Mouse (Mus musculus): ENCODE measurements around the gene Tcaf3.

Gene Tcaf3

GRCm38 (mm10) chr6:42597592-42597991 lies at the start of gene Tcaf3:
TSS of gene Tcaf3 (minus strand) at chr6:42597692.
- no peak for DNase-seq (ENCODE audit: low read depth, low spot score)

DNA sequence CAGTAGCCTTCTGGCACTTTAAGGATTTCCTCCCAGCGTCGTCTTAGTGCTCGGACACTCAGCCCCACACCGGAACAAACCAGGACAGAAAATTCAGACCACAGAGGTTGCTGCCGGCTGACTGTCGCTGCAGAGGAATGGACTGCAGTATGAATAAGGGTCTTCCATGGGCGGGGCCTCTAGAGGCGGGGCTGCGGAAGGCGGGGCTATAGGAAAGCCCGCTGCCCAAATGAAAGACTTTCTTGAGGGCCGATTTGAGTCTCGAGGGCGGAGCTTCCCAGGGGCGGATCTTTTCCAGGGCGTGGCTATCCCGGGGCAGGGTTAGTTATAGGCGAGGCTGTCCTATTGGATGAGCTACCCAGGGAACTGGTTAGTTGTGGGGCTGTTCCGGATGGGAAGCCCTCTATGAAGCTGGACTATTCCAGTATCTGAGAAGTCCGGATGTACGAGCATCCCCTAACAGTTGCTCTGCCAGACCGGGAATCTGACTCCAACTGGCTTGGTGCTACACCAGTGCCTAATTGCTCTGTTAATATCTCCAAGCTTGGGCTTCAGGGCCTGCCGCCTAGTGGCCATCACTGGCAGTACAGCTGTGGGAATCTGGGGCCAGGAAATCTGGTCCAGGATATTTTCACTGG lies 47.5 kb upstream of the Tcaf3 start, which contains the start of gene Tcaf2:
Tcaf2 (minus strand) TSS at position 343 of the 638 bp plus-strand sequence.
- peak; percentile 82 for DNase-seq (ENCODE audit: low read depth, low spot score)

DNA sequence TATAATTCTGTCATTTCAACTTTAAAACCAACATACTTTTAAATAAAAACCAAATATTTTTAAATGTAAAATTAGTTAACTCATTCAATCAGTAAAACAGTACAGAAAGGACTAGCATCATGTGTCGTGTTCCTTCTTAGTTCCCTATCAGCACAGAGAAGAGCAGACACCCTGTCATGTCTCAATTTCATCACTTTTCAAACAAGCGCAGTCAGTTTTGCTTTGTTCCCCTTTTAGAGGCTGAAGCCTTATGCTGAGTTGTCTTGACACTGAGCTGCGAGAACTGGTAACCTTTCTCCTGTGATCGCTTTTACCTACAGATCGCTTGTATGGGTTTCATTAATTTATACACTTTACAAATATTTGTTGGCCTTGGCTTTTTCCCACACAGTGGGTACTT lies 36.9 kb upstream of the Tcaf3 start:
- DNase-seq (ENCODE audit: low read depth, low spot score) = no peak

DNA sequence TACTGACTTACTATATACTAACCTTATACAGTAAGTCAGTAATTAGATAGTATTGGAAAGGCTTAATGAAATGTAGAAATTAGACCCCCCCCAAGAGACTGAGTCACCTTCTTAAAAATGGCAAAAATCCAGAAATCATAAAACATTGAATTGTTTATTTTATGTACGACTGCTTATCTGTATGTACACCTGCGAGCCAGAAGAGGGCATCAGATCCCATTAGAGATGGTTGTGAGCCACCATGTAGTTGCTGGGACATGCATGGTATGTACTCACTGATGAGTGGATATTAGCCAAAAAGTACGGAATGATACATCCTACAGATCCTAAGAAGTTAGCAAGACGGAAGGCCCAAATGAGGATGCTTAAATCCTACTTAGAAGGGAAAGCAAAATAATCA lies 33.9 kb upstream of the Tcaf3 start:
- no peak for DNase-seq (ENCODE audit: low read depth, low spot score)

GRCm38 (mm10) chr6:42616904-42617303 lies 19.4 kb upstream of the Tcaf3 start:
- DNase-seq (ENCODE audit: low read depth, low spot score) = no peak

- DNase-seq (ENCODE audit: low read depth, low spot score) = peak; percentile 5
Observed at GRCm38 (mm10) chr6:42612218-42612617, 14.7 kb upstream of the Tcaf3 start.

- DNase-seq (ENCODE audit: low read depth, low spot score) = no peak
Observed at GRCm38 (mm10) chr6:42610954-42611522, 13.5 kb upstream of the Tcaf3 start.

DNA sequence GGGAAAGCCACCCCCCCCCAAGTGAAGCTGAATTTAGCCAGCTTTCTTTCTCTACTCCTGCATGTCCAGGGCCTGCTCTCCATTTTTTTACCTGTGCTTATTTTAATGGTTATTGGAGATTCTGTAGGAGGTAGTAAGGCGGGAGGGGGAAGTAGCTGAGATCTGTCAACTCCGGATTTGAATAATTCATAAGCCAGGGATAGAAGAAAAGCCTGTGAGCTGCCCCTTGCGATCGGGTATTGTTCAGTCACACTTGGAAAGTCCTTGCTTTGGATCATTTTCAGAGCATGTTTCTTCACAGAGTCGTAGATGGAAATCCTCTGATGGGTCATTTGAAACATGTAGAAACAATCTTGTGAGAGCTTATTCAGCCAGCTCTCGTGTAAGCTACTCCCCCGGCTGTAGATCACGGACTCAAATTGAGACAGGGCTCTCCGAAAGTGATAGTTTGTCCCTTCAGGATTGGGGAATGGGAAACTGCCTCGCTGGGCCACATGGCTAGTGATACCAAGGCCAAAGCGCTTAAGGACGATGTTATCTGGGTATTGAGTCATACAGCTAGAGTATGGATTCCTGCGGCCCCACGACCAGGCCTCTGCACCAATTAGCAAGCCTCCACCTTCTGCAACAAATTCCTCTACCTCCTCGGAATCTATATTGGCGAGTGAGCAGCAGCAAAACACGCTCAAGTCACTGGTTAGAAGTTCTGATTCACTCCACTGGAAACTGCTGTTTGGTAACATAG lies 4.2 kb downstream of the Tcaf3 start:
- no peak for DNase-seq (ENCODE audit: low read depth, low spot score)

DNA sequence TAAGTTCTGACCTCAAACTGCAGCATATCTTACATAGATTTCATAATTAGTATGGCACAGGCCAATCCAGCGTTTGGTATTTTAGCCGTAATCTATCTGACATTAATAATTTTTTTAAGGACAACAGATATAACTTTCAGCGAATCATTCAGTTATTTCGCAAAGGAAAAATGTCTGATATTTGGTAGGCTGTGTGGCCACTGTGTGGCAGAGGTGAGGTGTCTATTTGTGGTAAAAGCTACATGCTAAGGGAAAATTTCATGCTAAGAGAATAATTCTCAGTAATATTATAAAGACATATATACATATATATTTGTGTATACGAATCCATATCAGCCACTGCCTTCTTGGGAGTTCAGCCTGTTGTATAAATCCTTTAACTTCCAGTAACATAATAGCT lies 10.9 kb downstream of the Tcaf3 start:
- DNase-seq (ENCODE audit: low read depth, low spot score) = no peak

DNA sequence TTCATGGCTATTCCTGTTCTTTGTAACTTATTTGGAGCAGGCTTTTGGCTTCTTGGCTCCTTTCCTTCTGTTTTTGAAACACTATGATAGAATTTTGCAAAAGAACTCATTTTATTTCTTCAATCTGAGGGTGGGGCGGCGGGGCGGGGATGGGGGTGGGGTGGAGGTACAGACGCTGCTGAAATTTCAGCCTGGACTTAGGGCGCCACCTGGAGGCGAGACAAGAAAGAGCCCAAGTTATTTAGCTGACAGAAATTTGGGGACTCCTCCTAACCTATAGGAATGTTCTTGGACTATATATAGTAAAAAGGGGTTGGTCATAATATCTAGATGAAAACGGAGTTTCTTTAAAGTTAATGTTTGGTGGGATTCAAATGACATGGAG lies 14.0 kb downstream of the Tcaf3 start:
- DNase-seq (ENCODE audit: low read depth, low spot score) = peak; percentile 32

GRCm38 (mm10) chr6:42582741-42583487 lies 14.6 kb downstream of the Tcaf3 start:
- no peak for DNase-seq (ENCODE audit: low read depth, low spot score)

- DNase-seq (ENCODE audit: low read depth, low spot score) = no peak
Observed at GRCm38 (mm10) chr6:42578678-42579077, 18.8 kb downstream of the Tcaf3 start.

- DNase-seq (ENCODE audit: low read depth, low spot score) = no peak
Observed at GRCm38 (mm10) chr6:42577433-42577832, 20.1 kb downstream of the Tcaf3 start.

DNA sequence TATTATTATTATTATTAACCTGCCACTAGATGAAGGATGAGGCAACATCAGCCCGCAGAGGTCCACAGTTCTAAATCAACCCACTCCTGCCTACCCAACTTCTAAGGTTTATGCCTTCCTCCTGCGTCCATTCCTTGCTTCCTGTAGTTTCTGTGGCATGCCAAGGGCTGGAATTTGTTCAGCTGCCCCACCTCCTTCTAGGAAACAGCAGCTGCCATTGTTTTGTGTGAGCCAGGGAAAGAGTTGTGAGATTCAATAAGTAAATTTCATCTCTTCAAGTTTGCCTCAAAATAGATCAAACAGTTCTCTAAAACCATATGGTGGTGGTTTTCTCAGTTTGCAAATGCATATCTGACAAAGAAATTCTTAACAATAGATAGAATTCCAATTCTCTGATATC lies 29.3 kb downstream of the Tcaf3 start:
- DNase-seq (ENCODE audit: low read depth, low spot score) = no peak

GRCm38 (mm10) chr6:42566076-42566598 lies 31.4 kb downstream of the Tcaf3 start:
- DNase-seq (ENCODE audit: low read depth, low spot score) = no peak

GRCm38 (mm10) chr6:42562280-42562679 lies 35.2 kb downstream of the Tcaf3 start:
- DNase-seq (ENCODE audit: low read depth, low spot score) = no peak

- no peak for DNase-seq (ENCODE audit: low read depth, low spot score)
Observed at GRCm38 (mm10) chr6:42560885-42561284, 36.6 kb downstream of the Tcaf3 start.

- DNase-seq (ENCODE audit: low read depth, low spot score) = no peak
Observed at GRCm38 (mm10) chr6:42558641-42559040, 38.9 kb downstream of the Tcaf3 start.

DNA sequence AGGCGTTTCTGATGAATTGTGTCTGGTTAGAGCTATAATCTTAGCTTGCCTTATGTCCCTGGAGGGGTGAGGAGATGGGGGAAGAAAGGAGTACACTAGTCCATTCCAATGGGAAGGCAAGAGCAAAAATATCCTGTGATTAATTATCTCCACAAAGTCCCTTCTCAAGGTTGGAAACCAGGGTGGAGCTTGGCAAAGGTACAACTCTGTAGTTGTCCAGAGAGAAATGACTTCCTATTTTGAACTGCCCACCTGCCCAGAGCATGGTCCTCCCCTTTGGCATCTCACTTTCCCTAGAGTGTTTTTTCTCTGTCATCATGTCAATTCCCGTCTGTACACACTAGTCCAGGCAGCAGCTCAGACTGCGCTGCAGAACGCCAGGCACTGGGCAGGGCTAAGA lies 50.0 kb downstream of the Tcaf3 start, which contains the start of gene Olfr455:
Olfr455 (minus strand) TSS at position 127 of the 400 bp plus-strand sequence.
- no peak for DNase-seq (ENCODE audit: low read depth, low spot score)

DNA sequence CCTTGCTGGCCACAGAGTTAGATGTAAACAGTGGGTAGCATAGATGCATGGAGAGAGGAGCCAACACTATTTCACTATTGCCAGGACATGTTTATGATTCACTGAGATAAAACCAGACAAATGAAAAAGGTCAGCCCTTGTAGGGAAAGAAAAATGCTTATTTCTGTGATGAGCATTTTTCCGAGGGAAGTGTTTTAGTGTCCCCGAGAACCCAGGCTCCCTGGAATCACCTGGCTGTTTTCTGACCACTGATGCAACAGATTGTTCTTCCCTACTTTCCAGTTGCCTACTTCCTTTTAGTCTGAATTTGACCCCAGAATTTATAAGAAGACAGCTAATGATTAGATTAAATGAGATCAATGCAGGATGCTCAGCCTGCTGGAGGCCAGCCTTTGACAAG lies 51.3 kb downstream of the Tcaf3 start:
- DNase-seq (ENCODE audit: low read depth, low spot score) = no peak

- no peak for DNase-seq (ENCODE audit: low read depth, low spot score)
Observed at GRCm38 (mm10) chr6:42545451-42545885, 52.0 kb downstream of the Tcaf3 start.

- DNase-seq (ENCODE audit: low read depth, low spot score) = no peak
Observed at GRCm38 (mm10) chr6:42544846-42545245, 52.6 kb downstream of the Tcaf3 start.

Data from embryo, embryonic 11.5 days (tissue).